Mouse (Mus musculus) lung, embryonic 14.5 days (tissue): Measurements from ENCODE around the gene BC029722. TPM values are rescaled to one million over a fixed set of nuclear protein-coding genes. Genes with fewer than 3 reads are reported as not detected.
"Not testable (repeated sequence)": the region's sequence is repeated elsewhere in the genome, so short reads cannot be mapped to it uniquely, and the experiment has no call there.

Experiments
- ATAC-seq: fragments of 200-750 bp; cut with Nextera tagmentation; 2 replicates; pipeline ENCODE4 v1.8.0; 2017; ENCODE audit warnings: mild to moderate bottlenecking, moderate TSS enrichment, moderate library complexity; ENCODE audit not compliant: insufficient read depth
- DNase-seq: peaks from one replicate; pipeline ENCODE4 v3.0.0-alpha.2; 2015
- H3K27ac ChIP-seq: fragments of 300-500 bp; sonication (generic); 2 replicates; pipeline ENCODE4 v1.5.1; 2014; ENCODE audit warnings: low read depth, mild to moderate bottlenecking, moderate library complexity
- H3K27me3 ChIP-seq: fragments of 300-500 bp; sonication (generic); 2 replicates; pipeline ENCODE4 v1.6.1; 2014; ENCODE audit warnings: low read length, control low read depth; ENCODE audit not compliant: insufficient read depth
- H3K36me3 ChIP-seq: fragments of 300-500 bp; sonication (generic); 2 replicates; pipeline ENCODE4 v1.6.1; 2014; ENCODE audit warnings: control low read depth; ENCODE audit not compliant: insufficient read depth
- H3K4me1 ChIP-seq: fragments of 300-500 bp; sonication (generic); 2 replicates; pipeline ENCODE4 v1.6.1; 2014; ENCODE audit warnings: antibody characterized with exemption, control low read depth; ENCODE audit not compliant: insufficient read depth
- H3K4me2 ChIP-seq: fragments of 300-500 bp; sonication (generic); 2 replicates; pipeline ENCODE4 v1.6.1; 2014; ENCODE audit warnings: mild to moderate bottlenecking
- H3K4me3 ChIP-seq: fragments of 300-500 bp; sonication (generic); 2 replicates; pipeline ENCODE4 v1.5.1; 2014; ENCODE audit warnings: low read depth, low read length
- H3K9ac ChIP-seq: fragments of 300-500 bp; sonication (generic); 2 replicates; pipeline ENCODE4 v1.6.1; 2014
- H3K9me3 ChIP-seq: fragments of 300-500 bp; sonication (generic); 2 replicates; pipeline ENCODE4 v1.6.1; 2016; ENCODE audit warnings: low read depth, low read length, control low read depth
- CTCF ChIP-seq: IDR thresholded peaks from 2 replicates; pipeline ENCODE4 v1.5.1; 2016; ENCODE audit warnings: antibody characterized with exemption, low read depth
- WGBS: fragments of 180-500 bp; shearing (Covaris S2); extraction: QIAGEN DNeasy Blood & Tissue Kit; methylation state at CpG from one replicate; pipeline ENCODE4 v1.1.7; 2014; 5-methylcytosine and 5-hydroxymethylcytosine counted together
- polyA plus RNA-seq: library from polyadenylated mRNA; unstranded; fragments of >200 nt; fragmentation: Nextera tagmentation; extraction: Ambion mirVana; gene quantifications from 2 replicates; pipeline ENCODE4 v1.2.1, GENCODE M21; 2014

Gene BC029722
- polyA plus RNA-seq, 1 experiment from 2014 or later = 8.9 TPM

DNA sequence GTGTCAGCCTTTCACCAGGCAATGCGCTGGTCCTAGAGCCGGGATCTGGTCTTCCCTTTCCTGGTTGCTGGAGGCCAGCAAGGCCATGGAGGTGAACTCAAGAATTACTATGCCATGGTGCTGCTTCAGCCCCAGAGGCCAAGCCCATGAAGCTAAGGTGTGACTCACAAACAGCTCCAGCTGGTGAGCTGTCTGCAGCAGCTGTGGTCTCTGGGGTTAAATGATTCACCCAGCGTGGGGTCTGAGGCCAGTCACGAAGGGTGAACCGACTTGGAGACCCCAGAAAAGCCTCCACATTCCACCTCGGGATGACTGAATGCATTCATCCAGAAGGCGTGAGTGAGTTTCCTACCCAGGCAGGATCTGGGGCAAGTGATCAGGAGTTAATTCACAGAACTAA, 30.9 kb upstream of the BC029722 start:
- WGBS = 85% methylated on average over 7 of the region's 7 CpGs
- Histone ChIP-seq H3K4me3 (no peak overlapping the region), H3K9me3 (no peaks in the 10 kb centered on the region), H3K4me1 (no peaks in the 10 kb centered on the region), H3K9ac (no peak overlapping the region), H3K4me2 (no peak overlapping the region), H3K27ac (no peak overlapping the region), H3K27me3 (no peaks in the 10 kb centered on the region), H3K36me3 (peaks cover 62% of the 10 kb centered on the region)
- no peak for ATAC-seq
- no peak for TF ChIP-seq CTCF
- no peak for DNase-seq

DNA sequence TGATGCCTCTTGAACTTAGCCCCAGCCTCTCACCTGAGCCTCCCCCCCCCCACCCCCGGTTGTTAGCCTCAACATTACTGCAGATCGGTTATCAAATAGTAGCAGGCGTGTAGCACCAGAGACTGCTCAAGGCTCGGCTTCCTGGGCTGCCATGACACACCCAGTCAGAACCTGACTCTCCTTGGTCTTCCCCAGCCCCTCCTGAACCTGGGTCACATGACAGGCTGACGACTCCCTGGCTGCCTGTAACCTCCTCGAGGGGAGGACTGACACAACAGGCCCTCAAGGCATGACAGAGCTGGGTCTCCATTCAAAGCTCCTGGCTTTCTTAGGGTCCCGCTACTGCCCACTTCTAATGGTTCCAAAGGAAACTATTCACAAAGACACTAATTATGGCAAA, 30.2 kb upstream of the BC029722 start:
- H3K4me3 ChIP-seq = no peak overlapping the region
- H3K36me3 ChIP-seq = peaks cover 65% of the 10 kb centered on the region
- DNase-seq = no peak
- H3K27ac ChIP-seq = no peak overlapping the region
- H3K9me3 ChIP-seq = no peaks in the 10 kb centered on the region
- WGBS = 64% methylated on average over 7 of the region's 7 CpGs
- no peak overlapping the region for H3K9ac ChIP-seq
- H3K27me3 ChIP-seq = no peaks in the 10 kb centered on the region
- ATAC-seq = no peak
- no peaks in the 10 kb centered on the region for H3K4me1 ChIP-seq
- no peak overlapping the region for H3K4me2 ChIP-seq
- no peak for TF ChIP-seq CTCF

- 23% methylated on average over 6 of the region's 6 CpGs for WGBS
- ATAC-seq = peak; percentile 44; the same call in 1 of the 2 replicates
Measured at GRCm38 (mm10) chr2:155848291-155848690, 29.1 kb upstream of the BC029722 start.

GRCm38 (mm10) chr2:155846930-155847329, 27.7 kb upstream of the BC029722 start:
- no peak overlapping the region for H3K4me2 ChIP-seq
- ATAC-seq (no peak), DNase-seq (no peak)
- no peaks in the 10 kb centered on the region for H3K9me3 ChIP-seq
- no peak overlapping the region for H3K27ac ChIP-seq
- H3K36me3 ChIP-seq = peaks cover 56% of the 10 kb centered on the region; the same call in 1 of the 2 replicates
- no peaks in the 10 kb centered on the region for H3K27me3 ChIP-seq
- no peak overlapping the region for H3K4me3 ChIP-seq
- no peak overlapping the region for H3K9ac ChIP-seq
- H3K4me1 ChIP-seq = no peaks in the 10 kb centered on the region
- WGBS = 61% methylated on average over 8 of the region's 8 CpGs
- no peak for TF ChIP-seq CTCF

More at GRCm38 (mm10) chr2:155848291-155848690, 29.1 kb upstream of the BC029722 start:
- H3K4me2 ChIP-seq = no peak overlapping the region
- H3K4me1 ChIP-seq = no peaks in the 10 kb centered on the region
- no peak overlapping the region for H3K4me3 ChIP-seq
- H3K27me3 ChIP-seq = no peaks in the 10 kb centered on the region
- no peak overlapping the region for H3K27ac ChIP-seq
- TF ChIP-seq CTCF = peak; percentile 96
- DNase-seq = peak; percentile 89
- peaks cover 57% of the 10 kb centered on the region; the same call in 1 of the 2 replicates for H3K36me3 ChIP-seq
- H3K9me3 ChIP-seq = no peaks in the 10 kb centered on the region
- no peak overlapping the region for H3K9ac ChIP-seq

DNA sequence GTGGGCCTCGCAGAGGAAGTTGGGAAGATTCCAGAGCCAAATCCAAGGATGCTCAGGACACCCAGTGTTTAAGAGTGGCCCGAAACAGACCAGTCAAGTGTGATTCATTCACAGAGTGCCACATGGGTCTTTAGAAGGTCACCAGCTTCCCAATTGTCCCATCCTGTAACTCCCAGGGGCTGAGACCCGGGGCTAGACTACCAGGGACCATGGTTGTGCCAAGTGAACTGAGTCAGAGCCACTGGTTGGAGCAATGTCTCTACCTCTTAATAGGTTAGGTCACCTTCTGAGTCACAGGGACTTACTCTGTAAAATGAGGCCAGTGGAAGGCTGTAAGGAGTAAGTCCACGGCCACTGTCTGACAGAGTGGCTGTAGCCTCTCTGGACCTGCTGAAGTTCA, 19.7 kb upstream of the BC029722 start:
- no peak for ATAC-seq
- WGBS = 81% methylated on average over 4 of the region's 4 CpGs
- no peak for TF ChIP-seq CTCF
- Histone ChIP-seq H3K27ac (no peak overlapping the region), H3K4me1 (no peaks in the 10 kb centered on the region), H3K27me3 (no peaks in the 10 kb centered on the region), H3K36me3 (no peaks in the 10 kb centered on the region), H3K9ac (no peak overlapping the region), H3K4me2 (no peak overlapping the region), H3K9me3 (no peaks in the 10 kb centered on the region), H3K4me3 (no peak overlapping the region)
- no peak for DNase-seq

DNA sequence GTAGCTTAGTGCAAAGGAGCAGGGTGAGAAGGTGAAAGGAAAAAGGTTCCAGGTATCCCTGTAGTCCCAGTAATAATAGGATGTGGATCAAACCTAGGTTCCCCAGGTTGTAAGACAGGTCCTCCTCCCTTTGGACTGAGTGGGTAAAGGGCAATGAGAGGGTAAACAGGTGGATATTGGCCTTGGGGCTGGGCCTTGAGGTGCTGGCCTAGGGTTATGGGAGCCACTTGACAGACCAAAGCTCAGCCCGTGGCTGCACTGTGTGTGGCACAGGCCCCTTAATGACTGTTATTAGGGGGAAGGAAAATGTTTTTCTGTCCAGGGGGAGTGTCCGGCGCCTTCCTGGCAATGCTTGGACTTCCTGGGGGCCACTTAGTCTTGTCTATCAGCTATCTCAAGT, 18.7 kb upstream of the BC029722 start:
- DNase-seq (no peak), ATAC-seq (no peak)
- no peak overlapping the region for H3K9ac ChIP-seq
- H3K27ac ChIP-seq = no peak overlapping the region
- H3K36me3 ChIP-seq = no peaks in the 10 kb centered on the region
- 60% methylated on average over 3 of the region's 3 CpGs for WGBS
- no peaks in the 10 kb centered on the region for H3K27me3 ChIP-seq
- TF ChIP-seq CTCF = no peak
- no peak overlapping the region for H3K4me3 ChIP-seq
- H3K4me2 ChIP-seq = no peak overlapping the region
- H3K4me1 ChIP-seq = no peaks in the 10 kb centered on the region
- H3K9me3 ChIP-seq = no peaks in the 10 kb centered on the region

DNA sequence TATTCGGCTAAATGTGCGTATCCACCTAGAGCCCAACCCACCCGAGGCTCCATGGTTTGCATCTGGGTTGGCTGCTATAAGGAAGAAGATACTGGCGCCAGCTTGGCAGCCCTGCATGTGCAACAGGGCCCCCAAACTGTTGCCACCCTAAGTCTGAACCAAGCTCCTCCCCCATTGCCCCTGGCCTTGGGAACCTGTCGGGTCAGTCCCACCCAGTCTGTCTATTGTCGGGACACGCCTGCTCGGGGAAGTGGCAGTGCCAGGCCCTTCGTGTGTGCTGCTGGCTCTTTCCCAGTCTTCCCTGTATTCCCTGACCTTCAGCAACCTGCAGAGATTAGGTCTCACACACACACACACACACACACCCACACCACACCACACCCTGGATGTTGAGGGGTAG, 15.5 kb upstream of the BC029722 start, which contains the start of gene Fam83c:
TSS of gene Fam83c (minus strand) at position 123 of the 400 bp plus-strand sequence.
- Histone ChIP-seq H3K4me2 (no peak within 1 kb of the TSS), H3K36me3 (no peaks in the 10 kb centered on the region), H3K27me3 (no peaks in the 10 kb centered on the region), H3K4me3 (no peak within 1 kb of the TSS), H3K4me1 (no peaks in the 10 kb centered on the region), H3K27ac (no peak within 1 kb of the TSS), H3K9ac (no peak within 1 kb of the TSS), H3K9me3 (no peaks in the 10 kb centered on the region)
- ATAC-seq (no peak), DNase-seq (no peak)
- TF ChIP-seq CTCF = no peak
- 52% methylated on average over 9 of the region's 9 CpGs for WGBS

DNA sequence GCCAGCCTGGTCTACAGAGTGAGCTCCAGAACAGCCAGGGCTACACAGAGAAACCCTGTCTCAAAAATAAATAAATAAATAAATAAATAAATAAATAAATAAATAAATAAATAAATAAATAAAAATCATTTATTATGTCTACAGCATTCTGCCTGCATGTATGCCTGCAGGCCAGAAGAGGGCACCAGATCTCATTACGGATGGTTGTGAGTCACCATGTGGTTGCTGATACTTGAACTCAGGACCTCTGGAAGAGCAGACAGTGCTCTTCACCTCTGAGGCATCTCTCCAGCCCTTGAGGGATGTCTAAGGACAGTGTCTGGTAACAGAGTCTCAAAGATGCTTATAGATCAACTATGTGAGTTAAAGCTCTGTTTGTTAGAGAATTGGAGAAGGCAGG, 12.9 kb upstream of the BC029722 start:
- WGBS = 66% methylated on average over 1 of the region's 1 CpGs
- not testable (repeated sequence) for H3K4me3 ChIP-seq, H3K27me3 ChIP-seq, H3K9me3 ChIP-seq, H3K4me1 ChIP-seq, DNase-seq, ATAC-seq, H3K4me2 ChIP-seq, H3K27ac ChIP-seq, H3K9ac ChIP-seq, H3K36me3 ChIP-seq
- peak; percentile 40 for TF ChIP-seq CTCF
